Mouse (Mus musculus): ENCODE measurements around the gene Taf1b.
"Not testable (repeated sequence)": the region's sequence is repeated elsewhere in the genome, so short reads cannot be mapped to it uniquely, and the experiment has no call there.

Gene Taf1b

GRCm38 (mm10) chr12:24498150-24498840 is at the start of gene Taf1b:
TSS of gene Taf1b (plus strand) at chr12:24498359.
- in situ Hi-C loops (cut with MseI, MboI): no loop called here

- in situ Hi-C loops (cut with MseI, MboI): no loop called here
Measured at GRCm38 (mm10) chr12:24460406-24460805, 37.8 kb upstream of the Taf1b start.

GRCm38 (mm10) chr12:24462121-24462520 is 36.0 kb upstream of the Taf1b start:
- in situ Hi-C loops (cut with MseI, MboI): not testable (repeated sequence)

DNA sequence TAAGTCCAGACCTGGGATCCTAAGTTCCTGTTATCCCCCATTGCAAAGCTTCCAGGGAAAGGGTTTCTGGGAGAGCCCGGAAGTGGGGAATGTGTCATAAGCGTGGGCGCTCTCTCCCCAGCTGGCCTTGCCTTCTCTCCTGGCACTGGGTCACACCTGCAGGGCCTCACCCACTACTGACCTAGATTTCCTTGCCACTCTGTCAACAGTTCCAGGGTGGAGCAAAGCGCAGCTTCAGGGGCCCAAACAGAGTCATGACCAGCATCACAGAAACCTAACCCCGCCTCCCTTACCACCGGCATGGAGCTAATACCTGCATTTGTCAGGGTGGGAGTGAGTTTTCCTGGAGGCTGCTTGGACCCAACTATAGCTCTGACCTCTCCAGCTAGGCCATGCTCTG is 34.7 kb upstream of the Taf1b start:
- in situ Hi-C loops (cut with MseI, MboI): not testable (repeated sequence)

- in situ Hi-C loops (cut with MseI, MboI): no loop called here
Measured at GRCm38 (mm10) chr12:24468966-24469365, 29.2 kb upstream of the Taf1b start.

GRCm38 (mm10) chr12:24470943-24471342 is 27.2 kb upstream of the Taf1b start:
- in situ Hi-C loops (cut with MseI, MboI): loop anchor here (10.0 kb wide), 3 partner anchors 124 to 224 kb away; no protein-coding TSS in a partner anchor

GRCm38 (mm10) chr12:24473221-24473620 is 24.9 kb upstream of the Taf1b start:
- in situ Hi-C loops (cut with MseI, MboI): loop anchor here (10.0 kb wide), 3 partner anchors 122 to 222 kb away; no protein-coding TSS in a partner anchor

DNA sequence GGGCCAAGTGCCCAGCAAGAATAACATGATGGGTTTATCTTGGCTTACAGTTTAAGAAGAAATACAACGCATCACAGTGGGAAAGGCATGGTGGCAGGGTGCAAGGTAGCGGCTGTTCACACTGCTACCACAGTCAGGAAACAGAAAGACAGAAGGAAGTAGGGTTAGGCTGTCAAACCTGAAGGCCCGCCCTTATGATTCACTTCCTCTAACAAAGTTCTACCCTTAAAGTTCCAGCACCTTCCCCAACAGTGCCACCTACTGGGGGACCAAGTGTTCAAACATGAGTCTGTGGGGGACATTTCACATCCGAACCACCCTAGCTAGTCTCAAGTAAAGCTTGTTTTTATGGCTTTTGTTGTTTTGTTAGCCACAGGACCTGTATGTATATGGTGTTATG is 13.2 kb upstream of the Taf1b start:
- in situ Hi-C loops (cut with MseI, MboI): no loop called here

- in situ Hi-C loops (cut with MseI, MboI): no loop called here
Measured at GRCm38 (mm10) chr12:24486882-24487281, 11.3 kb upstream of the Taf1b start.

DNA sequence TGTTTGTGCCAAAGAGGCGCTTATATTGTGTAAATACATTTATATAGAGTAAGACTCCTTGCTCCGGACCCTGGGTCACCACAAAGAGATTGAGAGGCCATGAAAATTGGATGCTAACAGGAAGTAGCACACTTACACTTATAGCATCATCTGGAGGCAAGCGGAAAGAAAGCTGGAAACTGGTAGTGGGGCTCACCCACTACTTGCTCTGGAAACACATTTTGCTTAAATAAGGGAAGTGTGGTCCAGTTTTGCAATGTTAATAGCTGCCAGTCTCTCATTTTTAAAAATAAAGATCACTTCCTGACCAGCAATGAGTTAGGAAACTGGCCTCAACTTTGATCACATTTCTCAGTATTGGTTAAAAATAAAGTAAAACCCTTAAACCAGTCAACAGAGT is 5.7 kb upstream of the Taf1b start:
- in situ Hi-C loops (cut with MseI, MboI): not testable (repeated sequence)

- in situ Hi-C loops (cut with MseI, MboI): no loop called here
Measured at GRCm38 (mm10) chr12:24493011-24493410, 5.1 kb upstream of the Taf1b start.

DNA sequence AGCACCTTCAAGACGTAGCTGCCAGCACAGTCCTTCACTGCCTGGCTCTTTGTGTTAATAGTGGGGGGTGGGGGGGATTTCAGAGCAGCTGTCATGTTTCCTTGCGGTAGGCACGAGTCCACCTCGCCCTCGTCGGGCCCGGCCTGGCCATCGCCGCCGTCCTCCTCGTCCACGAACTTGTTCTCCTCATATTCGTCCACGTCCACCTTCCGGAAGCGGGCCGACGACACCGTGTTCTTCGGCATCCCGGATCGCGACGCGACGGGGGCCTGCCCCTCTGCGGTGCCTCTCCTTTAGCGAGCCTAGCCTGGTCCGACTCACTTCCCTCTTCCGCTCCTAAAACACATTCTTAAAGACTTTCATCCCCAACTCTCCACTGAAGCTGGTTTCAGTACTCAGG is 4.7 kb upstream of the Taf1b start:
- in situ Hi-C loops (cut with MseI, MboI): no loop called here

- in situ Hi-C loops (cut with MseI, MboI): not testable (repeated sequence)
Measured at GRCm38 (mm10) chr12:24494791-24495190, 3.4 kb upstream of the Taf1b start.

DNA sequence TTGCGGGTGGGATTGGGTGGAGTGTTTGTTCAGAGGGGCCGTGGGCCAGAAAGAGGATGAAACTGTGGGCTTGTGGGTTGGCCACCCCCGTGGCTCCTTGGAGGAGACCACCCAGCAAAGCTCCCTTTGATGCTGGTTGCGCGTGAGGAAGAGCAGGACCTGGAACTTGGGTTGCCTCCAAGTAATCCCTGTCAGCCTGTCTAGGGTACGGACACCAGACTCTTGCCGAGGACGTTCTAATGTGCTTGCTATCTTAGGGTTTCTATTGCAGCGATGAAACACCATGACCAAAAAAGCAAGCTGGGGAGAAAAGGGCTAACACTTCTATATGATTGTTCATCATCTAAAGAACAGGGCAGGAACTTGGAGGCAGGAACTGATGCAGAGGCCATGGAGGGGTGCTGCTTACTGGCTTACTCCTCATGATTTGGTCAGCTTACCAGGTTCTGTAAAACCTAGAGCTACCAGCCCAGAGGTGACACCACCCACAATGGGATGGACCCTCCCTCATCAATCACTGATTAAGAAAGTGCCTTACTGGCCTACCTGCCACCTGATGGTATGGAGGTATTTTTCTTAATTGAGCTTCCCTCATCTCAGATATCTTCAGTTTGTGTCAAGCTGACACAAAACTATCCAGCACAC is 804 bp downstream of the Taf1b start:
- in situ Hi-C loops (cut with MseI, MboI): not testable (repeated sequence)

- in situ Hi-C loops (cut with MseI, MboI): no loop called here
Measured at GRCm38 (mm10) chr12:24517118-24517517, 19.0 kb downstream of the Taf1b start.

GRCm38 (mm10) chr12:24521076-24521475 is 22.9 kb downstream of the Taf1b start:
- in situ Hi-C loops (cut with MseI, MboI): no loop called here

DNA sequence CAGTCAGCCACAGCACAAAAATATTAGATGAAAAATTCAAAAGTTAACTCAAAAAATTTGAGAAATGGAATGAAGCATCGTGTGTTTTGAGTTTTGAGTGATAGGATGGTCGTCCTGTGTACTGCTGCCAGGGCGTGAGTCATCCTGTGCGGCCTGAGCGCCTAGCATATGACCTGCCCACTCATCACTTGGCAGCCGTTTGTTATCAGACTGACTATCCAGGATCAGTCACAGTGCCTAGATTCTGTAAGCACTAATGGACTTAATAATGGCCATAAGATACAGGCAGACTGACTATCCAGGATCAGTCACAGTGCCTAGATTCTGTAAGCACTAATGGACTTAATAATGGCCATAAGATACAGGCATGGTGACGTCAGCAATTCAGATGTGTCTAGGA is 26.9 kb downstream of the Taf1b start:
- in situ Hi-C loops (cut with MseI, MboI): not testable (repeated sequence)

DNA sequence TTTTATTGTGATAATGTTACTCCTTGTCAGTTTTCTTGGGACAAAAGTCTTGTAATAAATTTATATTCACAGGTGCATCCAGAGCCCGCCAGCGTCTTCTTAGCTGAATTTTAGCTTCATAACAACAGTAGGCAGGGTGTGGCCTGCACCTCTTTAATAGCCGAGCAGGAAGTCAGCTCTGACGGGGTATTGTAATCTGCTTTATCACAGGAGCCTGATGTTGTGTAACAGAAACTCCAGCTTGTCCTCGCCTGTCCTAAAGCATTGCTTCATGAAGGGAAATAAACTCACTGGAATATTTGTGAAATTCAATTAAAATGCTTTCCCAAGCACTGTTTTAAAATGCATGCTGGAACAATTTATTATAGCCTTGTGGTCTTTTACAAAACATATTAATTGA is 38.2 kb downstream of the Taf1b start:
- in situ Hi-C loops (cut with MseI, MboI): no loop called here

GRCm38 (mm10) chr12:24537201-24537600 is 39.0 kb downstream of the Taf1b start:
- in situ Hi-C loops (cut with MseI, MboI): no loop called here

DNA sequence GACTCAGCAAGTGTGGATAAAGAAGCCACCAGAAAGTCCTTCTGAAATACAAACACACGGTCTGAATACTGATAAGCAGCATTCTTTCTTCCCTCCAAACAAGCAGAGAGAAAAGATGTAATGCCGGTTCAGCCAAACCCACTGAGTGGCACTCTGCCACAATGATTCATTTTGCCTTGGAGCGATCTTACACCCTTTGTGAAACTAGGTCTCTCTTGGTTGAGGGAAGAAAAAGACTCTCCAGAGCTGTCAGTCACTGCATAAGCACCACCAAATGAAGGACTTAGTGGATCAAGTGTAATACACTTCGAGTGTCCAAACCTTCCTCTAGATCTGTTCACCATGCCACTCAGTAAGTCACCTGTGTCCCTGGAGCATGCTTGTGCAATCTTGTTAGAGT is 39.8 kb downstream of the Taf1b start:
- in situ Hi-C loops (cut with MseI, MboI): no loop called here

DNA sequence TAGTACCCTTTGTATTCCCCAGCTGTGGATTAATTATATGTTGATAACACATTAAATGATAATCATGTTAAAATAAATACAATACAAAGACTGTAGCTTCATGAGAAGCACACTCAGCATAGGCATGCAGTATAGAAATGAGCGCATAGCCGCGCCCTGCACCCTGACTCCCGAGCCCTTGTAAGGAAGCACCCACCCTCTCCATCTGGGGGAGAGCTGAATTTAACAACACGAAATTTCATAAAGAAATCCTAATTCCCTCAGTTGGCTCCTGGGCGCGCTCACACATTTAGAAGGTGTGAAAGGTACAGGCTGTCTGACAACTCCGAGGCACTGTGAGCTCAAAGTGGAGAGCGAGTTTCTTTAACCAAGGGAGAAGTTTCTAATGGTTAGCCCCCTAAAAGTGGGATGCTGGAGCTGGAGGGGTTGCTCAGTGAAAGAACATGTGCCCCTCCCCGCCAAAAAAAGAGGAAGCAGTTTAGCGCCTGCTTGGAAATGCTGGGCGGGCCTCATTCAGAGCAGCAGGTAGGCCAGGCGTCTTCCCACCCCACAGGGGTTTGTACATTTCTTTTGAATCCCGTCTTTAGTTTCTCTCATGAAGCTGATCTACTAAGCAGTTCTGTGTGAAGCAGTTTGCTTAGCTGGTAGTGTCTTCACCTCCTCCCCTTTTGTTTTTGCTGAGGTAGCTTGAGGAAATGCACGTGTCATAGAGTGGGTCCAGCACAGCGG is 43.4 kb downstream of the Taf1b start:
- in situ Hi-C loops (cut with MseI, MboI): no loop called here

- in situ Hi-C loops (cut with MseI, MboI): no loop called here
Measured at GRCm38 (mm10) chr12:24547686-24548085, 49.5 kb downstream of the Taf1b start.

GRCm38 (mm10) chr12:24548885-24549284 is 50.7 kb downstream of the Taf1b start:
- in situ Hi-C loops (cut with MseI, MboI): no loop called here

Data from mouse trophoblast stem cell (cell line).